Mouse (Mus musculus) lung, embryonic 15.5 days (tissue): ENCODE results near the gene Slc43a3. TPM values are rescaled to one million over a fixed set of nuclear protein-coding genes. Genes with fewer than 3 reads are reported as not detected.
A peak's percentile ranks its signal among the peaks of the same experiment; 100 is the strongest.
"Not testable (repeated sequence)": the region's sequence is repeated elsewhere in the genome, so short reads cannot be mapped to it uniquely, and the experiment has no call there.

Experiments
- ATAC-seq: fragments of 200-750 bp; cut with Nextera tagmentation; 2 replicates; pipeline ENCODE4 v1.8.0; 2017; ENCODE audit warnings: moderate number of reproducible peaks, borderline replicate concordance; ENCODE audit not compliant: low FRiP score, low TSS enrichment; ENCODE audit errors: extremely low read depth
- H3K27ac ChIP-seq: fragments of 300-500 bp; sonication (generic); 2 replicates; pipeline ENCODE4 v1.5.1; 2015; ENCODE audit warnings: moderate library complexity, mild to moderate bottlenecking, inconsistent platforms
- H3K27me3 ChIP-seq: fragments of 300-500 bp; sonication (generic); 2 replicates; pipeline ENCODE4 v1.6.1; 2015; ENCODE audit warnings: inconsistent platforms
- H3K36me3 ChIP-seq: fragments of 300-500 bp; sonication (generic); 2 replicates; pipeline ENCODE4 v1.6.1; 2015; ENCODE audit warnings: inconsistent platforms
- H3K4me1 ChIP-seq: fragments of 300-500 bp; sonication (generic); 2 replicates; pipeline ENCODE4 v1.6.1; 2015; ENCODE audit warnings: inconsistent platforms
- H3K4me2 ChIP-seq: fragments of 300-500 bp; sonication (generic); 2 replicates; pipeline ENCODE4 v1.6.1; 2015; ENCODE audit warnings: inconsistent platforms, mild to moderate bottlenecking, moderate library complexity
- H3K4me3 ChIP-seq: fragments of 300-500 bp; sonication (generic); 2 replicates; pipeline ENCODE4 v1.5.1; 2015; ENCODE audit warnings: mild to moderate bottlenecking, inconsistent platforms
- H3K9ac ChIP-seq: fragments of 300-500 bp; sonication (generic); 2 replicates; pipeline ENCODE4 v1.6.1; 2015; ENCODE audit warnings: inconsistent platforms
- H3K9me3 ChIP-seq: fragments of 300-500 bp; sonication (generic); 2 replicates; pipeline ENCODE4 v1.6.1; 2016; ENCODE audit warnings: inconsistent platforms
- WGBS: fragments of 180-500 bp; shearing (Covaris S2); methylation state at CpG from one replicate; pipeline ENCODE4 v1.1.7; 2015; 5-methylcytosine and 5-hydroxymethylcytosine counted together
- polyA plus RNA-seq: library from polyadenylated mRNA; unstranded; fragments of >200 nt; fragmentation: Nextera tagmentation; extraction: Ambion mirVana; gene quantifications from 2 replicates; pipeline ENCODE4 v1.2.1, GENCODE M21; 2015

Gene Slc43a3
- 78.5 and 89.7 TPM in 2 replicates for polyA plus RNA-seq

DNA sequence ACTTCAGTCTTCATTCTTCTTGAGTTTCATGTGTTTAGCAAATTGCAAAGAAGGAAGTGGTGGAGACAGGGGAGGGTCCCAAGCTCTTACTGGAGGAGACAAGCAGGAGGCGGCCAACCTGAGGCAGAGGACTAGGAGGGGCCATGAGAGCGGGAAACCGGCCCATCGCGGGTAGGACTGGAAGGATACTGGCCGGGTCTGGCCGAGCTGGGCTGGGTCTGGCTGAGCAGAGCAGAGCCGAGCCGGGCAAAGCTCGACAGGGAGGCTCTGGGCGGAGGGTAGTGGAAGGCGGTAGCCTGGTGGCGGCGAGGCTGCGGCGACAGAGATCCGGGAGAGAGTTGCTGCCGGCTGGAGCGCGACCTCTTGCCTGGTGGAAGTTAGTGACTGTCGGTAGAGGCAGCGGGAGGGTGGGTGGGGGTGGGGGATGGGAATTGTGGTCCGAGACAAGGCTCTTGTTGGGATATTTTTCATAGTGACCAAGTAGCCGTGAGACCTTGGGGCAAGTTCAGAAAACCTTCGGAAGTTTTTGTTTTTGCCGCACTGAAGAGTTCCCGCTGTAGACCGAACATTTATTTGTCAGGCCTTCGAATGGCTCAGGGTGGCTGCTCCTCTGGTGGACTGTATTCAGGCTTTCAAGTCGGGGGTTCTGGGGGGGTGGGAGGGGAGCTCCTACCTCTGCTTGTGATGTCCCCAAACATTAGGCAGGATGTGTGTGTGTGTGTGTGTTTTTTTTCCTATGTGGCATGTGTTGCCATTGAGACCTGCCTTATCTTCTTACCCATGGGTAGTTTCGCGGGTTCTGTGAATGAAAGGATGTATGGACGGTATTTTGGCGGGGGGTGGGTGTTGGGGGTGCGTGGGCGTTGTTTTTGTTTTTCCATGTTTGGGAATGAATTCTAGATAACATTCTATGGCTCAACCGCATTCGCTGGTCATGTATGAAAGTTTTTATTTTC lies at the start of gene Slc43a3:
TSS of gene Slc43a3 (plus strand) at position 106 of the 956 bp plus-strand sequence.
- ATAC-seq = peak; percentile 96
- Histone ChIP-seq H3K9ac (peak within 1 kb of the TSS; percentile 73), H3K36me3 (0 out of 2 replicates have a peak, but pooled peaks cover 9% of the 10 kb centered on the region), H3K27me3 (no peaks in the 10 kb centered on the region), H3K4me3 (peak within 1 kb of the TSS; percentile 56), H3K27ac (peak within 1 kb of the TSS; percentile 92), H3K9me3 (no peaks in the 10 kb centered on the region), H3K4me2 (peak within 1 kb of the TSS; percentile 66), H3K4me1 (peaks cover 23% of the 10 kb centered on the region)
- WGBS = 7% methylated on average over 38 of the region's 38 CpGs

DNA sequence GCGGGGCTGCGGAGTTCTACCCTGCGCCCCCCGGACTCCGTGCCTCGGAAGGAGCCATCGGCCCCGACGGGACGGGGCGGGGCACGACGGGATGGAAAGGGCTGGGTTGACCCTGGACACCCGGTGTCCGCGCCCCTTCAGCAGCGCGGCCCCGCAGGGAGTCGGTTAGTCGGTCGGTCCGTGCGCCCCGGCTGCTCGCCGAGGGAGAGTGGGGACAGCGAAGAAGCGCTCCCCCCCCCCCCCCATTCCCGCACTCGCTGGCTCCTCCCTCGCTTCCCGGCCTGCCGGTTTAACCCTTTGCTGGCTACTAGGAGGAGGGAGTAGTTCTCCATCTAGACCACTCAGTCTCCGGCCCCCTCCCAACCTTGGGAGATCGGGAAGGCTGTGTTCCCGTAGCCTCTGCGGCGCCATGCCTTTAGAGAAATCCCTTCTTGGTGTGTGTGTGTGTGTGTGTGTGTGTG lies 49.5 kb upstream of the Slc43a3 start:
- H3K27me3 ChIP-seq = peaks cover 79% of the 10 kb centered on the region
- peak overlapping the region; percentile 36 for H3K9ac ChIP-seq
- H3K4me2 ChIP-seq = peak overlapping the region; percentile 84
- peak overlapping the region; percentile 58 for H3K4me3 ChIP-seq
- 1% methylated on average over 31 of the region's 39 CpGs for WGBS
- H3K36me3 ChIP-seq = no peaks in the 10 kb centered on the region
- H3K4me1 ChIP-seq = peaks cover 55% of the 10 kb centered on the region
- peak; percentile 7 for ATAC-seq
- H3K9me3 ChIP-seq = no peaks in the 10 kb centered on the region
- H3K27ac ChIP-seq = no peak overlapping the region

DNA sequence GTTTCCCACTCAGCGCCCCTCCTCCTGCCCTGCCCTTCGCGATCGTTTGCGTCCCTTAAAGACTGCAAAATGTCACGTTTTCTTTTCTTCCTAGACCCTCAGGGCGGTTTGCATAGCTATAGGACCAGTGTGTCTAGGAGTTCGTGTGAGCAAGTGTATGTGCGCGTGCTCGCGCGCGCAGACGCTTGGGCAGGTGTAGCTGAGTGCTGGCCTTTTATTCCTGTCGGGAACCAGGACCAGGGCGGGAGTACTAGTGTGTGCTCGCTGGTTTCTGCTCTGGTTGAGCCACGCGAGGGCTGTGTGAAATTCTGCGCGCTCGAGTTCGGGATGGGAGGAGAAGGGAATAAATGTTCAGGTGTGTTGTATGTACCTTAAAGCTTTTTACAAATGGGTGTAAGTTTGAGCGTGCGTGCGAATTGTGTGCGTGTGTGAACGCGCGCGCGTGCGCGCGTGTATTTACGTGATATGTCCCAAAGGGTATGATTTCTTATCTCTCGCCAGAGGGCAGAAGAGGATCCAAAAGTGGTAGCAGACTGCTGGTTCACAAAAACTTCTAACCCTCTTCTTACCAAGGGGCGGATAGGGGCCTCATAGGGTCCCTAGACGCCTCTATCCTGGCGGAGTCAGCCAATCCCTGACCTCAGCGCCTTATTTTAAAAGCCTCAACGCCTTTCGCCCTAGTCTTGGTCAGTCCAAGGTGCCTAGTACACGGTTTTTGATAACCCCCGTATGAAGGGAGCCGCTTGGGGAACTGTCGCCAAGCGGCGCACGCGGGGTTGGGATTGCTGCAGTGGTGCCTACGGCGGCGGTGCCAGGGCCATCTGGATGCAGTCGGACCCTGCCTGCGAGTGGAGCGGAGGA lies 48.7 kb upstream of the Slc43a3 start:
- peaks cover 71% of the 10 kb centered on the region for H3K27me3 ChIP-seq
- peak overlapping the region; percentile 84 for H3K4me2 ChIP-seq
- under 1% methylated on average over 58 of the region's 58 CpGs for WGBS
- H3K9me3 ChIP-seq = no peaks in the 10 kb centered on the region
- H3K4me3 ChIP-seq = peak overlapping the region; percentile 58
- peak; percentile 4; the same call in 1 of the 2 replicates for ATAC-seq
- H3K27ac ChIP-seq = no peak overlapping the region
- H3K4me1 ChIP-seq = peaks cover 51% of the 10 kb centered on the region
- 0 out of 2 replicates have a peak overlapping the region, but pooled peaks have one; percentile 24 for H3K9ac ChIP-seq
- no peaks in the 10 kb centered on the region for H3K36me3 ChIP-seq

DNA sequence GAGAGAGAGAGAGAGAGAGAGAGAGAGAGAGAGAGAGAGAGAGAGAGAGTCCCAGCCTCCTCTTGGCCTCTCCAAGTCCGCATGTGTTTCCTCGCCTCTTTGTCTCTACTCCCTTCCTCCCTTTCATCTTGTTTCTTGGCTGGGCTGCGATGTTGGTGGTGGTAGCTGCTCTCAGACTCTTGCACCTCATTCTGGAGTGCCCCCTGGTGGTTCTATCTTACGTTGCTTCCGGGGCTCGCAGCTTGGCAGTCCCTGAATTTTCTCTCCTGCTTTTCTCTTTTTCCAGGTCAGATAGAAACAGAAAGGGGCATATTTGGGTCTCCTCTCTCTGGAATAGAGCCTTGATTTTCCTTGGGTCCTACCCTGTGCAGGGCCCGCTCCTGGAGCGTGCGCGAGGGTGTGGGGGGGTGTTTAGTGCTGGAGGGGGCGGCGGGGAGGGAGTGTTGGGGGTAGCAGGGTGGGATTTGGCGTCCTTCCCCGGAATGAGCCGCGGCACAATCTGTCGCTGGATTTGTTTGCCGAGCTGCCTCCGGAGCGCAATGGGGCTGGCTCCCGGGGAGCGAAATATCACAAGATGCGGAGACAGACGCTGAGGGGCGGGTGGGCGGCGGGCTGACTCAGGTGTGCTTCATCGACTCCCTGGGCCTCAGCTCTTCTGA lies 47.6 kb upstream of the Slc43a3 start:
- Histone ChIP-seq H3K36me3 (no peaks in the 10 kb centered on the region), H3K4me3 (peak overlapping the region; percentile 36), H3K27ac (no peak overlapping the region), H3K4me2 (peak overlapping the region; percentile 79), H3K9ac (peak overlapping the region; percentile 28), H3K4me1 (peaks cover 40% of the 10 kb centered on the region), H3K9me3 (no peaks in the 10 kb centered on the region), H3K27me3 (peaks cover 59% of the 10 kb centered on the region)
- WGBS = under 1% methylated on average over 26 of the region's 28 CpGs
- ATAC-seq = no peak

DNA sequence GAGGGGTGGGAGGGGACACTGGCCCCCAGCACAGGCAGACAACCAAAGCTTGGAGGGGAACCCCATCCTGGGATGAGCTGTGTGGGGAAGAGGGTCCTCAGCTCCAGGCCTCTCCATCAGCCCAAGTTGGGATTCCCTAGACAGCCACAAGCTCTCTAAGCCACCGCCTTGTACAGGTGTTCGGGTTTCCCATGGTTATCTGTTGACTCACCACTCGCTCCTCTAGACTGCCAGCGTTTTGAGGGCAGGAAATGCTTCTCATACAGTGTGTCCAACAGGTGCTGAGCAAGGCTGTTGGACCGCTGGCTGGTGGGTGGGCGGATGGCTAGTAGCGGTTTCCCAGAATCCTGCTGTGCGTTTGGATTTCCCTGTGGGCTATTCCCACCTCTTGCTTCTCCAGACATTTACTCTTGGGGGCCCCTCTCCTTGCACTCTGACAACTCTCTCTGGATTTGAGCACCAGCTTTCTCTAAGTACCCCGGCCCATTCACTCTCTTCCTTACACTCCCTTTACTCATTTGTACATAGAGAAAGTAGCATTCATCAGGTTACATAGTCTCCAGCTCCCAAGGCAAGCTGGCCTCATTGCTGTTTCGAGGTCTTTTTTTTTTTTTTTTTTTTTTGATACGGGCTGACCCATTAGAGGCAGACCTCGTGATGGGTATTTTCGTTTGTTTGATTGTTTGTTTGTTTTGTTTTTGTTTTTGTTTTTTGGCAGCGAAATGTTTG lies 46.9 kb upstream of the Slc43a3 start:
- Histone ChIP-seq H3K9ac (no peak overlapping the region), H3K4me1 (peaks cover 39% of the 10 kb centered on the region), H3K27me3 (peaks cover 52% of the 10 kb centered on the region), H3K4me2 (peak overlapping the region; percentile 79), H3K27ac (no peak overlapping the region), H3K36me3 (no peaks in the 10 kb centered on the region), H3K9me3 (no peaks in the 10 kb centered on the region), H3K4me3 (peak overlapping the region; percentile 36)
- WGBS = 10% methylated on average over 14 of the region's 14 CpGs
- no peak for ATAC-seq

DNA sequence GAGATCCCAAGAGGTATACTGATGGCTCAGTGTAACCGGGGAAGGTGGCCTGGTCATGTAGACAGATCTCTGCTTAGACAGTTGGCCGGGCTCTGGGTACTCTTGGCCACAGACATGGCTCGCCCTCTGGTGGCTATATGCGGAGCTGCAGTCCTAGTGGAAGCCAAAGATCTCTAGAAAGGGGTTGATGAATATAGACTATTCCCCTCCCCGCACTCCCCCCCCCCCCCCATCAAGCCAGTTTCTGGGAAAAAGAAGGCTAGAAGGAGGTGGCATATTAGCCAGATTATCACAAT lies 46.4 kb upstream of the Slc43a3 start:
- H3K4me1 ChIP-seq = peaks cover 39% of the 10 kb centered on the region
- WGBS = 3% methylated on average over 5 of the region's 5 CpGs
- no peak overlapping the region for H3K4me3 ChIP-seq
- no peaks in the 10 kb centered on the region for H3K36me3 ChIP-seq
- H3K4me2 ChIP-seq = 0 out of 2 replicates have a peak overlapping the region, but pooled peaks have one; percentile 1
- peaks cover 47% of the 10 kb centered on the region for H3K27me3 ChIP-seq
- ATAC-seq = no peak
- H3K27ac ChIP-seq = no peak overlapping the region
- H3K9ac ChIP-seq = no peak overlapping the region
- no peaks in the 10 kb centered on the region for H3K9me3 ChIP-seq

DNA sequence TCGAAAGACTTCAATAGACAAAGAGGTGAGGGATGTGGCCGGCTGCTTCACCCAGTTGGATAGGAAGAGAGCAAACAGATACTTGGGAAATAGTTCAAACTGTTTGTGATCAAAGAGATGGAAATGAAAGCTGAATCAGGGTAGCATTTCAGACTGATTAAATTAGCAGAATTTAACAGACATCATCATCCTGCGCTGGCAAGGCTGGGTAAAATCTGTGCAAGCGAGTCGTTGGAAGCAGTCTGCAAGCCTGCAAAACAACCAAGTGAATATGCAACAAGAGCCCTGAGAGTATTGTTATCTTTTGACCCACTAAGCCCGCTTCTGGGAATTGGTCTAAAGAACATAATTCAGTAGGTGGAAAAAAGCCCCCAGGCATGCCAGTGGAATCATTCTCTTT lies 43.0 kb upstream of the Slc43a3 start:
- Histone ChIP-seq H3K27ac (no peak overlapping the region), H3K36me3 (no peaks in the 10 kb centered on the region), H3K9ac (no peak overlapping the region), H3K27me3 (peaks cover 14% of the 10 kb centered on the region), H3K4me3 (no peak overlapping the region), H3K9me3 (no peaks in the 10 kb centered on the region), H3K4me1 (peaks cover 13% of the 10 kb centered on the region), H3K4me2 (no peak overlapping the region)
- 46% methylated on average over 6 of the region's 6 CpGs for WGBS
- ATAC-seq = no peak

DNA sequence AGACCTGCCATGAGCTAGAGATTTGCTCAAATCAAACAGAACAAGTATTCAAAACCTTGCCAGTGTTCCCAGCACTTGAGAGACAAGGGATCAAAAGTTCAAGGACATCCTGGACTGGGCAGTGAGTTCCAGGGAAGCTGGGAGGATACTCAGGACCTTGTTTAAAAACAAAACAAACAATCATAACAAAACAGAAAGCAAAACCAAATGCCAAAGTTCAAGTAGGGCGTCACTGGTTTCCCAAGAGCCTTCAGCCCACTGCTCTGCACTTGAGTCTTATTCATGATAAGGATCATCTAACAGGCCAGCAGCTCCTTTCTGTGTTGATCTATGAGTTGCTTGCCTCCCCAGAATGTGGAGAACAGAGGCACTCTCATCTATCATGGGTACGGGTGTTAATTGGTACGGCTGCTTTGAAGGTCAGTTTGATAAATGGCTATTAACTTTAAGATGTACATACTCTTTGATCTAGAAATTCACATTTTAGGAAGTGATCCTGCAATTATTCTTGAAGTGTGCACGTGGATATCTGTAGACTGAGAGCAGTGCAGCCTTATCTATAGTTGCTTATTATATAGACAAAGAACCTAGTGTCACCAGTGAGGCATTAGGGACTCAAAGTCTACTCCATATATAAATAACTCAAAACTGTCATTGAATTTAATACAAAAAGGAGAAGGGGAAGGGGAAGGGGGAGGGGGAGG lies 40.7 kb upstream of the Slc43a3 start:
- no peak overlapping the region for H3K27ac ChIP-seq
- 15% methylated on average over 4 of the region's 4 CpGs for WGBS
- no peaks in the 10 kb centered on the region; the same call in 1 of the 2 replicates for H3K4me1 ChIP-seq
- ATAC-seq = 0 out of 2 replicates have a peak, but pooled peaks have one; percentile 14
- H3K4me3 ChIP-seq = no peak overlapping the region
- H3K4me2 ChIP-seq = no peak overlapping the region
- H3K9ac ChIP-seq = no peak overlapping the region
- 0 out of 2 replicates have a peak, but pooled peaks cover 3% of the 10 kb centered on the region for H3K27me3 ChIP-seq
- no peaks in the 10 kb centered on the region for H3K9me3 ChIP-seq
- no peaks in the 10 kb centered on the region for H3K36me3 ChIP-seq

DNA sequence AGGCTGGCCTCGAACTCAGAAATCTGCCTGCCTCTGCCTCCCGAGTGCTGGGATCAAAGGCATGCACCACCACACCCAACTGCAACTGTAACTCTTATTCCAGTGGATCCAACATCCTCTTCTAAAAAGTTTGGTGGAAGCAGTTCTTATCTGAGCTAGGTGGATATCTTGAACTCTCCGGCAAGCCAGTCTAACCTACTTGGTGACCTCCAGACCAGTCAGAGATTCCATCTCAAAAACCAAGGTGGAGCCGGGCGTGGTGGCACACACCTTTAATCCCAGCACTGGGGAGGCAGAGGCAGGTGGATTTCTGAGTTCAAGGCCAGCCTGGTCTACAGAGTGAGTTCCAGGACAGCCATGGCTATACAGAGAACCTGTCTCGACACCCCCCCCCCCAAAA lies 39.7 kb upstream of the Slc43a3 start:
- ATAC-seq, H3K4me3 ChIP-seq: not testable (repeated sequence)

DNA sequence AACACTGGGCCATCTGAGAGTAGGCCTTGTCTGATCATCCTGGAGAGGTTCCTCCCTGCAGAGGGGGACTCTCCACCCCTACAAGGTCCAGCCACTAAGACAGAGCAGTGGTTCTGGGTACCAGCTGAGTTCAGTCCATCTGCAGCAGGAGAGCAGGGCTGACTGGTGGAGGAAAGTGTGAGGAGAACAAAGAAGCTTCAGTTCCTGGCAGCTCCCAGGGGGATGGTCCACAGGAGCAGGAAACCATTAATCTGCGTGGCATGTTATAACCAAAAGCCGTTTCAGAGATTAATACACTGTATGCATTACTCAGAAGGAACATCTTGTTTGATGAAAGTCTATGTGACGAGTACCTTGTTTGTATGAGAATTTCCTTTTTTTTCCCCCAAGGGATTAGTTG lies 23.7 kb upstream of the Slc43a3 start:
- Histone ChIP-seq H3K4me2 (no peak overlapping the region), H3K27ac (peak overlapping the region; percentile 15; the same call in 1 of the 2 replicates), H3K9ac (no peak overlapping the region), H3K36me3 (no peaks in the 10 kb centered on the region), H3K9me3 (no peaks in the 10 kb centered on the region), H3K4me3 (no peak overlapping the region), H3K4me1 (peaks cover 5% of the 10 kb centered on the region; the same call in 1 of the 2 replicates), H3K27me3 (no peaks in the 10 kb centered on the region)
- WGBS = 29% methylated on average over 3 of the region's 3 CpGs
- peak; percentile 43; the same call in 1 of the 2 replicates for ATAC-seq

More for the DNA sequence above, 39.7 kb upstream of the Slc43a3 start:
- H3K36me3 ChIP-seq, H3K9ac ChIP-seq, H3K4me1 ChIP-seq, H3K4me2 ChIP-seq, H3K27ac ChIP-seq, H3K9me3 ChIP-seq, H3K27me3 ChIP-seq: not testable (repeated sequence)
- WGBS = 91% methylated on average over 6 of the region's 6 CpGs
